ENCODE assay signal across 20 mouse cellular contexts in genomic region chr13:111783451-111783850, GRCm38 (mm10). TPM values are rescaled to one million over a fixed set of nuclear protein-coding genes. Genes with fewer than 3 reads are reported as not detected.
DNase-seq lines count a peak whose midpoint lies in the region; ATAC-seq and TF ChIP-seq lines count a peak whose summit lies in the region.
"Had no signal": no experiment of that assay in that cellular context is flagged by ENCODE, and none has a peak within 500 bp of the region (broad histone marks: within the 10 kb centered on the region; RNA-seq: fewer than 3 reads in every experiment).

No protein-coding gene starts in this region.

- no peaks in the 10 kb centered on the region for H3K27me3 ChIP-seq in hindbrain, postnatal 0 days (ENCODE audit: insufficient read depth, low read length)
- H3K27me3 ChIP-seq in hindbrain, embryonic 12.5 days = no peaks in the 10 kb centered on the region
- H3K27me3 ChIP-seq: forebrain, embryonic 13.5 days; limb, embryonic 15.5 days; neural tube, embryonic 15.5 days had no signal

- no peak overlapping the region for H3K4me3 ChIP-seq in hindbrain, postnatal 0 days (ENCODE audit: low read length)
- no peak overlapping the region for H3K4me3 ChIP-seq in hindbrain, embryonic 12.5 days
- H3K4me3 ChIP-seq: forebrain, embryonic 13.5 days; limb, embryonic 15.5 days; midbrain, embryonic 10.5 days; neural tube, embryonic 15.5 days had no signal

- no peak overlapping the region for H3K4me2 ChIP-seq in hindbrain, postnatal 0 days (ENCODE audit: low read depth, low read length)
- no peak overlapping the region for H3K4me2 ChIP-seq in hindbrain, embryonic 12.5 days (replicated peaks)
- H3K4me2 ChIP-seq: forebrain, embryonic 13.5 days; limb, embryonic 15.5 days; neural tube, embryonic 15.5 days had no signal

- no peak overlapping the region for H3K9ac ChIP-seq in hindbrain, postnatal 0 days (replicated peaks; ENCODE audit: low read length)
- H3K9ac ChIP-seq in hindbrain, embryonic 12.5 days = no peak overlapping the region
- H3K9ac ChIP-seq: forebrain, embryonic 13.5 days; limb, embryonic 15.5 days; liver, embryonic 14.5 days; neural tube, embryonic 15.5 days had no signal

- no peak for TF ChIP-seq CTCF in hindbrain, postnatal 0 days (IDR thresholded peaks at IDR 0.05; ENCODE audit: low read depth)

- H3K9me3 ChIP-seq in hindbrain, postnatal 0 days (ENCODE audit: low read length) = no peaks in the 10 kb centered on the region
- H3K9me3 ChIP-seq in hindbrain, embryonic 12.5 days (replicated peaks) = no peaks in the 10 kb centered on the region
- H3K9me3 ChIP-seq: forebrain, embryonic 13.5 days; limb, embryonic 15.5 days; midbrain, embryonic 10.5 days; neural tube, embryonic 15.5 days had no signal

- H3K27ac ChIP-seq in hindbrain, postnatal 0 days = no peak overlapping the region; the same call in 1 of the 2 replicates
- H3K27ac ChIP-seq in hindbrain, embryonic 12.5 days = no peak overlapping the region
- H3K27ac ChIP-seq: forebrain, embryonic 13.5 days; limb, embryonic 15.5 days; liver, embryonic 14.5 days; midbrain, embryonic 10.5 days; neural tube, embryonic 15.5 days; stomach, postnatal 0 days had no signal

- peak; percentile 79 to 87 for DNase-seq in cerebellum, postnatal 10 days
- DNase-seq in cerebellum, adult 8-10 months = no peak
- DNase-seq in hindbrain, postnatal 0 days (ENCODE audit: low spot score) = peak; percentile 44
- DNase-seq in MN1 (ENCODE audit: low spot score) = peak; percentile 17
- peak; percentile 77 to 78 for DNase-seq in cerebellum, postnatal 14 days
- DNase-seq: adrenal gland, adult 2 months; heart, postnatal 36 days; layer of hippocampus, adult 9-11 months; right cerebral cortex, postnatal 14 days; thymus, postnatal 14 days had no signal

- ATAC-seq in hindbrain, postnatal 0 days = peak; percentile 32; the same call in 1 of the 2 replicates
- no peak for ATAC-seq in hindbrain, embryonic 12.5 days (ENCODE audit: low FRiP score)
- ATAC-seq in inflammation-experienced regulatory T-cells, adult 6 months = no peak
- ATAC-seq: forebrain, embryonic 13.5 days; hindbrain, embryonic 16.5 days; intestine, postnatal 0 days had no signal

- 0 out of 2 replicates have a peak, but pooled peaks cover 3% of the 10 kb centered on the region for H3K4me1 ChIP-seq in hindbrain, postnatal 0 days (ENCODE audit: insufficient read depth, low read length)
- peaks cover 9% of the 10 kb centered on the region for H3K4me1 ChIP-seq in hindbrain, embryonic 12.5 days
- H3K4me1 ChIP-seq: forebrain, embryonic 13.5 days had no signal

- WGBS in hindbrain, postnatal 0 days = 55% methylated on average over 8 of the region's 8 CpGs
- WGBS in hindbrain, embryonic 12.5 days = 86% methylated on average over 8 of the region's 8 CpGs

- H3K36me3 ChIP-seq in hindbrain, postnatal 0 days (ENCODE audit: insufficient read depth, low read length) = no peaks in the 10 kb centered on the region
- no peaks in the 10 kb centered on the region for H3K36me3 ChIP-seq in hindbrain, embryonic 12.5 days
- H3K36me3 ChIP-seq: limb, embryonic 15.5 days; neural tube, embryonic 15.5 days had no signal

RNA-seq across cellular contexts. Expression of gene Map3k1, which starts 25.3 kb away (rescaled TPM):
- 36.3 and 45.3 TPM in 2 replicates for total RNA-seq in hindbrain, postnatal 0 days (2014; rRNA removed)
- 15.3 and 19.2 TPM in 2 replicates for polyA plus RNA-seq in hindbrain, postnatal 0 days (2015; fragmentation: Nextera tagmentation; extraction: Ambion mirVana)
- 14.3 and 15.6 TPM in 2 replicates for polyA plus RNA-seq in hindbrain, embryonic 12.5 days (2016; fragmentation: Nextera tagmentation; extraction: Ambion mirVana)
- 100 to 1,000 TPM in 2 of 3 experiments, 10 to 100 TPM in 1; 81.9 to 104 (median 103) TPM for polyA plus RNA-seq in inflammation-experienced regulatory T-cells, adult 6 months (2017; shearing (Covaris generic))
